Mouse (Mus musculus) limb, embryonic 14.5 days (tissue): ENCODE measurements at regions not wholly inside any gene's neighbourhood (a gene's known extent, or its start where the extent isn't known, plus 50 kb on each side); places are given as distances from the start of the nearest gene placed in this dataset.

ENCODE experiments used
- ATAC-seq: fragments of 200-750 bp; cut with Nextera tagmentation; 2 replicates; pipeline ENCODE4 v1.8.0; 2017; ENCODE audit warnings: low read depth, moderate number of reproducible peaks, moderate TSS enrichment; ENCODE audit not compliant: low FRiP score
- DNase-seq: peaks from one replicate; pipeline ENCODE4 v3.0.0-alpha.2; 2015; ENCODE audit warnings: low spot score
- H3K27ac ChIP-seq: fragments of 300-500 bp; sonication (generic); replicated peaks from 2 replicates; pipeline ENCODE4 v1.5.1; 2014; ENCODE audit warnings: low read depth, mild to moderate bottlenecking, low read length, moderate library complexity, mixed read lengths
- H3K27me3 ChIP-seq: fragments of 300-500 bp; sonication (generic); 2 replicates; pipeline ENCODE4 v1.6.1; 2014; ENCODE audit warnings: low read length, mixed read lengths; ENCODE audit not compliant: control insufficient read depth, insufficient read depth
- H3K36me3 ChIP-seq: fragments of 300-500 bp; sonication (generic); 2 replicates; pipeline ENCODE4 v1.6.1; 2014; ENCODE audit warnings: mild to moderate bottlenecking, low read length, moderate library complexity, mixed read lengths; ENCODE audit not compliant: control insufficient read depth, insufficient read depth
- H3K4me1 ChIP-seq: fragments of 300-500 bp; sonication (generic); 2 replicates; pipeline ENCODE4 v1.6.1; 2014; ENCODE audit warnings: antibody characterized with exemption, low read length, mixed read lengths; ENCODE audit not compliant: control insufficient read depth, insufficient read depth
- H3K4me2 ChIP-seq: fragments of 300-500 bp; sonication (generic); replicated peaks from 2 replicates; pipeline ENCODE4 v1.6.1; 2014; ENCODE audit warnings: low read depth, mild to moderate bottlenecking, low read length, moderate library complexity; ENCODE audit not compliant: severe bottlenecking
- H3K4me3 ChIP-seq: fragments of 300-500 bp; sonication (generic); replicated peaks from 2 replicates; pipeline ENCODE4 v1.5.1; 2014; ENCODE audit warnings: low read length
- H3K9ac ChIP-seq: fragments of 300-500 bp; sonication (generic); 2 replicates; pipeline ENCODE4 v1.6.1; 2014; ENCODE audit warnings: mild to moderate bottlenecking, low read depth, low read length, moderate library complexity; ENCODE audit not compliant: severe bottlenecking
- H3K9me3 ChIP-seq: fragments of 300-500 bp; sonication (generic); 2 replicates; pipeline ENCODE4 v1.6.1; 2016; ENCODE audit warnings: low read length; ENCODE audit not compliant: control insufficient read depth
- POLR2A ChIP-seq: fragments of 200-500 bp; IDR thresholded peaks from 2 replicates; pipeline ENCODE4 v1.8.0; 2012; ENCODE audit warnings: inconsistent platforms, mild to moderate bottlenecking, moderate library complexity, borderline replicate concordance; ENCODE audit not compliant: insufficient read depth, insufficient read length; ENCODE audit errors: extremely low read depth
- WGBS: fragments of 180-500 bp; shearing (Covaris S2); extraction: QIAGEN DNeasy Blood & Tissue Kit; methylation state at CpG from one replicate; pipeline ENCODE4 v1.1.7; 2014; 5-methylcytosine and 5-hydroxymethylcytosine counted together

GRCm38 (mm10) chr3:149385336-149385735 is 395.0 kb upstream of the Adgrl2 start:
- WGBS: 61% methylated on average over 6 of the region's 6 CpGs
- no peak overlapping the region for H3K4me2 ChIP-seq

GRCm38 (mm10) chr3:149381559-149382245 is 391.3 kb upstream of the Adgrl2 start:
- Histone ChIP-seq H3K9ac (no peak overlapping the region), H3K27me3 (no peaks in the 10 kb centered on the region), H3K4me2 (no peak overlapping the region), H3K4me1 (peaks cover 8% of the 10 kb centered on the region; the same call in 1 of the 2 replicates), H3K36me3 (no peaks in the 10 kb centered on the region), H3K27ac (no peak overlapping the region), H3K4me3 (no peak overlapping the region), H3K9me3 (no peaks in the 10 kb centered on the region)
- WGBS: 59% methylated on average over 10 of the region's 10 CpGs
- no peak for TF ChIP-seq POLR2A
- ATAC-seq (no peak), DNase-seq (no peak)

More at GRCm38 (mm10) chr3:149385336-149385735, 395.0 kb upstream of the Adgrl2 start:
- peaks cover 14% of the 10 kb centered on the region; the same call in 1 of the 2 replicates for H3K4me1 ChIP-seq
- DNase-seq (no peak), ATAC-seq (no peak)
- no peaks in the 10 kb centered on the region for H3K27me3 ChIP-seq
- no peak overlapping the region for H3K4me3 ChIP-seq
- no peak overlapping the region for H3K27ac ChIP-seq
- H3K9me3 ChIP-seq: no peaks in the 10 kb centered on the region
- TF ChIP-seq POLR2A: no peak
- no peaks in the 10 kb centered on the region for H3K36me3 ChIP-seq
- no peak overlapping the region for H3K9ac ChIP-seq

GRCm38 (mm10) chr3:149381051-149381450 is 390.7 kb upstream of the Adgrl2 start:
- Histone ChIP-seq H3K36me3 (no peaks in the 10 kb centered on the region), H3K4me3 (no peak overlapping the region), H3K4me1 (peaks cover 4% of the 10 kb centered on the region; the same call in 1 of the 2 replicates), H3K27ac (no peak overlapping the region), H3K27me3 (no peaks in the 10 kb centered on the region), H3K9ac (no peak overlapping the region), H3K9me3 (no peaks in the 10 kb centered on the region), H3K4me2 (no peak overlapping the region)
- DNase-seq (no peak), ATAC-seq (no peak)
- 59% methylated on average over 6 of the region's 6 CpGs for WGBS
- TF ChIP-seq POLR2A: no peak

- ATAC-seq: no peak
- no peaks in the 10 kb centered on the region for H3K36me3 ChIP-seq
- no peaks in the 10 kb centered on the region for H3K9me3 ChIP-seq
- no peak overlapping the region for H3K4me2 ChIP-seq
- H3K27me3 ChIP-seq: no peaks in the 10 kb centered on the region
- H3K27ac ChIP-seq: no peak overlapping the region
- no peak for TF ChIP-seq POLR2A
- 81% methylated on average over 15 of the region's 15 CpGs for WGBS
- no peak overlapping the region for H3K4me3 ChIP-seq
- H3K4me1 ChIP-seq: no peaks in the 10 kb centered on the region; the same call in 1 of the 2 replicates
- DNase-seq: no peak
- H3K9ac ChIP-seq: no peak overlapping the region
Observed at GRCm38 (mm10) chr3:149379866-149380472, 389.6 kb upstream of the Adgrl2 start.

- WGBS: 48% methylated on average over 3 of the region's 3 CpGs
- TF ChIP-seq POLR2A: no peak
Observed at GRCm38 (mm10) chr3:149379249-149379865, 389.0 kb upstream of the Adgrl2 start.

More at GRCm38 (mm10) chr3:149379249-149379865, 389.0 kb upstream of the Adgrl2 start:
- no peak overlapping the region for H3K9ac ChIP-seq
- H3K27ac ChIP-seq: no peak overlapping the region
- no peaks in the 10 kb centered on the region for H3K27me3 ChIP-seq
- ATAC-seq (no peak), DNase-seq (no peak)
- no peaks in the 10 kb centered on the region; the same call in 1 of the 2 replicates for H3K4me1 ChIP-seq
- H3K36me3 ChIP-seq: no peaks in the 10 kb centered on the region
- no peaks in the 10 kb centered on the region for H3K9me3 ChIP-seq
- H3K4me3 ChIP-seq: no peak overlapping the region
- no peak overlapping the region for H3K4me2 ChIP-seq
